Mouse (Mus musculus): Measurements from ENCODE around the gene Ankrd2. TPM values are rescaled to one million over a fixed set of nuclear protein-coding genes. Genes with fewer than 3 reads are reported as not detected.

The Ankrd2 gene
- polyA plus RNA-seq, 1 experiment = not detected

- no peak for TF ChIP-seq FLI1 (IDR thresholded peaks at IDR 0.05; ENCODE audit: low read length)
- no peak for TF ChIP-seq GATA1 (IDR thresholded peaks at IDR 0.05; ENCODE audit: borderline replicate concordance, low read length)
- Histone ChIP-seq H3K4me3 (replicated peaks) (peak overlapping the region; percentile 82), H3K4me1 (peaks cover 87% of the 10 kb centered on the region), H3K9me3 (no peaks in the 10 kb centered on the region), H3K27me3 (replicated peaks) (peaks cover 3% of the 10 kb centered on the region), H3K36me3 (replicated peaks; ENCODE audit: low read length) (peaks cover 18% of the 10 kb centered on the region)
These were observed 13.3 kb upstream of the Ankrd2 start for GRCm38 (mm10) chr19:42022542-42022848.

- H3K9me3 ChIP-seq = no peaks in the 10 kb centered on the region
- TF ChIP-seq FLI1 (IDR thresholded peaks at IDR 0.05; ENCODE audit: low read length) = no peak
- H3K27me3 ChIP-seq (replicated peaks) = peaks cover 5% of the 10 kb centered on the region
- peak overlapping the region; percentile 72 for H3K4me3 ChIP-seq (replicated peaks)
- H3K36me3 ChIP-seq (replicated peaks; ENCODE audit: low read length) = peaks cover 10% of the 10 kb centered on the region
- H3K4me1 ChIP-seq = peaks cover 55% of the 10 kb centered on the region
These were observed 9.6 kb upstream of the Ankrd2 start for GRCm38 (mm10) chr19:42026158-42026557.

- Histone ChIP-seq H3K36me3 (replicated peaks; ENCODE audit: low read length) (peaks cover 40% of the 10 kb centered on the region), H3K27me3 (replicated peaks) (peaks cover 5% of the 10 kb centered on the region), H3K4me3 (replicated peaks) (no peak overlapping the region), H3K4me1 (peaks cover 40% of the 10 kb centered on the region), H3K9me3 (no peaks in the 10 kb centered on the region)
- TF ChIP-seq GATA1 (IDR thresholded peaks at IDR 0.05; ENCODE audit: borderline replicate concordance, low read length) = no peak
- TF ChIP-seq FLI1 (IDR thresholded peaks at IDR 0.05; ENCODE audit: low read length) = no peak
These were observed 4.7 kb upstream of the Ankrd2 start for GRCm38 (mm10) chr19:42031112-42031511.

GRCm38 (mm10) chr19:42033611-42034010 lies 2.2 kb upstream of the Ankrd2 start:
- Histone ChIP-seq H3K36me3 (replicated peaks; ENCODE audit: low read length) (peaks cover 40% of the 10 kb centered on the region), H3K27me3 (replicated peaks) (peaks cover 11% of the 10 kb centered on the region), H3K9me3 (no peaks in the 10 kb centered on the region), H3K4me1 (peaks cover 30% of the 10 kb centered on the region), H3K4me3 (replicated peaks) (no peak overlapping the region)
- TF ChIP-seq FLI1 (IDR thresholded peaks at IDR 0.05; ENCODE audit: low read length) = no peak
- TF ChIP-seq GATA1 (IDR thresholded peaks at IDR 0.05; ENCODE audit: borderline replicate concordance, low read length) = no peak

- Histone ChIP-seq H3K4me1 (peaks cover 30% of the 10 kb centered on the region), H3K36me3 (replicated peaks; ENCODE audit: low read length) (peaks cover 40% of the 10 kb centered on the region), H3K4me3 (replicated peaks) (no peak overlapping the region), H3K9me3 (no peaks in the 10 kb centered on the region), H3K27me3 (replicated peaks) (peaks cover 11% of the 10 kb centered on the region)
- TF ChIP-seq FLI1 (IDR thresholded peaks at IDR 0.05; ENCODE audit: low read length) (no peak), GATA1 (IDR thresholded peaks at IDR 0.05; ENCODE audit: borderline replicate concordance, low read length) (no peak)
These were observed 1.5 kb upstream of the Ankrd2 start for GRCm38 (mm10) chr19:42034146-42034775.

- TF ChIP-seq GATA1 (IDR thresholded peaks at IDR 0.05; ENCODE audit: borderline replicate concordance, low read length) (no peak), FLI1 (IDR thresholded peaks at IDR 0.05; ENCODE audit: low read length) (no peak)
- Histone ChIP-seq H3K9me3 (no peaks in the 10 kb centered on the region), H3K27me3 (replicated peaks) (peaks cover 14% of the 10 kb centered on the region), H3K36me3 (replicated peaks; ENCODE audit: low read length) (peaks cover 40% of the 10 kb centered on the region), H3K4me3 (replicated peaks) (no peak overlapping the region), H3K4me1 (peaks cover 30% of the 10 kb centered on the region)
These were observed 832 bp upstream of the Ankrd2 start for GRCm38 (mm10) chr19:42034881-42035455.

GRCm38 (mm10) chr19:42036357-42036756 lies 557 bp downstream of the Ankrd2 start:
- no peak for TF ChIP-seq GATA1 (IDR thresholded peaks at IDR 0.05; ENCODE audit: borderline replicate concordance, low read length)
- TF ChIP-seq FLI1 (IDR thresholded peaks at IDR 0.05; ENCODE audit: low read length) = no peak
- H3K36me3 ChIP-seq (replicated peaks; ENCODE audit: low read length) = peaks cover 40% of the 10 kb centered on the region
- peaks cover 25% of the 10 kb centered on the region for H3K4me1 ChIP-seq
- no peak overlapping the region for H3K4me3 ChIP-seq (replicated peaks)
- no peaks in the 10 kb centered on the region for H3K9me3 ChIP-seq
- peaks cover 24% of the 10 kb centered on the region for H3K27me3 ChIP-seq (replicated peaks)

- Histone ChIP-seq H3K4me1 (peaks cover 25% of the 10 kb centered on the region), H3K9me3 (no peaks in the 10 kb centered on the region), H3K4me3 (replicated peaks) (no peak overlapping the region), H3K36me3 (replicated peaks; ENCODE audit: low read length) (peaks cover 33% of the 10 kb centered on the region), H3K27me3 (replicated peaks) (peaks cover 32% of the 10 kb centered on the region)
- no peak for TF ChIP-seq GATA1 (IDR thresholded peaks at IDR 0.05; ENCODE audit: borderline replicate concordance, low read length)
- no peak for TF ChIP-seq FLI1 (IDR thresholded peaks at IDR 0.05; ENCODE audit: low read length)
These were observed 1.4 kb downstream of the Ankrd2 start for GRCm38 (mm10) chr19:42037167-42037702.

- peaks cover 23% of the 10 kb centered on the region for H3K36me3 ChIP-seq (replicated peaks; ENCODE audit: low read length)
- peaks cover 35% of the 10 kb centered on the region for H3K27me3 ChIP-seq (replicated peaks)
- peaks cover 25% of the 10 kb centered on the region for H3K4me1 ChIP-seq
- no peaks in the 10 kb centered on the region for H3K9me3 ChIP-seq
- TF ChIP-seq FLI1 (IDR thresholded peaks at IDR 0.05; ENCODE audit: low read length) (no peak), GATA1 (IDR thresholded peaks at IDR 0.05; ENCODE audit: borderline replicate concordance, low read length) (no peak)
- no peak overlapping the region for H3K4me3 ChIP-seq (replicated peaks)
These were observed 2.5 kb downstream of the Ankrd2 start for GRCm38 (mm10) chr19:42038310-42038709.

- Histone ChIP-seq H3K4me1 (peaks cover 12% of the 10 kb centered on the region), H3K36me3 (replicated peaks; ENCODE audit: low read length) (no peaks in the 10 kb centered on the region), H3K9me3 (no peaks in the 10 kb centered on the region), H3K27me3 (replicated peaks) (peaks cover 60% of the 10 kb centered on the region), H3K4me3 (replicated peaks) (no peak overlapping the region)
- TF ChIP-seq FLI1 (IDR thresholded peaks at IDR 0.05; ENCODE audit: low read length) = no peak
These were observed 8.2 kb downstream of the Ankrd2 start for GRCm38 (mm10) chr19:42043988-42044387.
